Mouse (Mus musculus) A20 (cell line): ENCODE measurements around the gene Bms1.

ENCODE experiments used
- DNase-seq: peaks from one replicate; pipeline ENCODE4 v3.0.0-alpha.2; 2011; ENCODE audit warnings: low read depth, low spot score

Gene Bms1

GRCm38 (mm10) chr6:118419050-118419920 lies at the start of gene Bms1:
Bms1 (minus strand) TSS chr6:118419474.
- DNase-seq: peak; percentile 98

DNA sequence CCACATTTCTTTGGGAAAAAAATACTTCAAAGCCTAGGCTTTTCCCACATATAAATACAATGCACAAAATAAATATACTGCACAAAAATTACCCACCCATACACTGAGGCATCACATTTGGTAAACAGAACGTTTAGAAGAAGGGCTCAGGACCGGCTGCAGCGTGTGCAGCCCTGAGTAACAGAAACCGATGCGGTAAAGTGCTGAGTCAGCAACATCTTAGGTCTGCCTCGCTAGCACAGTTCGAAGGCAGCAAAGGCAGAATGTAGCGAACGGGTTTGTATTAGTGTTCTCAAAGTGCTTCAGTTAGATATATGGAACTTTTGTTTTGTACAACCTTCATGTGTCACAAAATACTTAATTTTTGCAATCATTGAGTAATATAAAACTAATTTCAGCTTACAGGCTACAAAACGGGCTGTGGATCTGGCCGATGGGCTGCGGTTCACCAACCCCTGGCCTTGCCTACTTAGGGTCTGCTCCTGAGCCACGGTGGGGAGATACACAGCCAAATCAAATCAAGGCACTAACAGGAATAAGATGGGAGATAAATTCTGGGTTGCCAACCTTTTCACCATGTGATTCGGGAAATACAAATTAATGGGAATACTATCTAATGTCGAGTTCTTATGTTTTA lies 42.9 kb upstream of the Bms1 start:
- no peak for DNase-seq

GRCm38 (mm10) chr6:118457726-118458125 lies 38.5 kb upstream of the Bms1 start:
- DNase-seq: no peak

GRCm38 (mm10) chr6:118455042-118455631 lies 35.9 kb upstream of the Bms1 start, which contains the start of gene Zfp248:
Zfp248 (minus strand) TSS chr6:118455528.
- DNase-seq: peak; percentile 85

- peak; percentile 5 for DNase-seq
Observed at GRCm38 (mm10) chr6:118454452-118454851, 35.2 kb upstream of the Bms1 start.

DNA sequence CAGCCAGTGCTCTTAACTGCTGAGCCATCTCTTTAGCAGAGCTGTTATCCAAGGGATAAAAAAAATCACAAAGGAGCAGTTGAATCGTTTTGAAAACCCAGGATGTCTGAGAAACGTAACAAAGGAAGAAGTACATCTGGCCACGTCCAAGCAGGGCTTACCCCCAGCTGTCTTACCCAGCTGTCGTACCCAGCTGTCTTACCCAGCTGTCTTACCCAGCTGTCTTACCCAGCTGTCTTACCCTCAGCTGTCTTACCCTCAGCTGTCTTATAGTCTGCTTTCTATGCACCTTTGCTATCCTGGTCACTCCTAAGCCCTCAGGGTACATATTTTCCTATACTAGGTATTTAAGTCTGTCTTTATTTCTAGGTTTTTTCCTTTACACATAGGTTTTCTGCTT lies 12.2 kb upstream of the Bms1 start:
- DNase-seq: no peak

GRCm38 (mm10) chr6:118426666-118427065 lies 7.4 kb upstream of the Bms1 start:
- DNase-seq: no peak

DNA sequence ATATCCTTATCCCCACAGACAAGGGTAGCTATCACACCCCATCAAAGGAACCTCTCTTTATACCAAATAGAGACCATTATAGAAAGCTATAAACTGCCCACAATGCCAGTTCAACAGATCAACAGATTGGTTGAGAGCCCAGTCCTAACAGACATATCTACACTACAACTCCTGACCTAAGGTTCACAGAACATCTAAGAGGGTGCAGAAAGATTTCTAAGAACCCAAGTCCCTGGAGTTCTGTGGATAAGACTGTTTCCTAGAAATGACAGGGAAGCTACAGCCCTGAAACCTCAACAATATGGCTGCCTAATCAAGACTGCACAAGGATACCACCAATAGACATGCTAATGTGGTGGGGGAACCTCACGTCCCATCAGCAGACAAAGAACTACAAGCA lies 8.8 kb downstream of the Bms1 start:
- no peak for DNase-seq

DNA sequence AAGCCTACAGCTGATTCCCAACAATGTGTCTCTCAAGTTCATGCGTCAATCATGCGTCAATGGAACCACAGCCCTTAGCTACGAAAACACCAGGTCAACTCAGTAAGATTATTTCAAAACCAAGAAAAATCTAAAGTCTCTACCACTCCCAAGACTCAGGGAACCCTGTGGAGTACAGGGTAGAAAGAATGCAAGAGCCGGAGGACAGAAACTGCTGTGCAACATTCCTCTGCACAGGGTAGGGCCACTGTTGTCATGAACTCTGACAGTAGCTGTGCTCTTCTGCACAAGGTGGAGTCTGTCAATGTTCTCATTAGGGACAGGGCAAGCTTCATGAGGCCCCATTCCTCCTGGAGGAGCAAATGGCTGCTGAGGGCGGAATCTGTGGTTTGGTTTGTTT lies 10.8 kb downstream of the Bms1 start:
- no peak for DNase-seq

DNA sequence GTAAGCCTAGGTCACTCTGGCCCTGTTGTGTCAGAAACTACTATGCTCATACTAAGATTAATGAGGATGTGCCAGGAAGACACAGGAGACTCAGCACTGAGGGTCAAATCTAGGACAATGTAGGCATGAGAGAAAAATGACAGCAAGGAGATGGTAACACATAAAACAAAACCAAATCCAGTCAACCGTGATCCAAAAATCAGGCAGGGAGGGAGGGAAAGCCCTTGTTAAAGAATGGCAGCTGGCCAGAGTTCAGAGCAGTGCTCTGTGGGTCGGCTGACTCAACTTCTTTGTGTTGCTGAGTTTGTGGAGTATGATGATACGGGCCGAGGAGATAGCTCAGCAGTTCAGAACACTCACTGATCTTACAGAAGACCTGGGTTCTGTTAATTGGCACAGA lies 12.9 kb downstream of the Bms1 start:
- DNase-seq: no peak

GRCm38 (mm10) chr6:118390746-118391145 lies 28.5 kb downstream of the Bms1 start:
- DNase-seq: no peak

DNA sequence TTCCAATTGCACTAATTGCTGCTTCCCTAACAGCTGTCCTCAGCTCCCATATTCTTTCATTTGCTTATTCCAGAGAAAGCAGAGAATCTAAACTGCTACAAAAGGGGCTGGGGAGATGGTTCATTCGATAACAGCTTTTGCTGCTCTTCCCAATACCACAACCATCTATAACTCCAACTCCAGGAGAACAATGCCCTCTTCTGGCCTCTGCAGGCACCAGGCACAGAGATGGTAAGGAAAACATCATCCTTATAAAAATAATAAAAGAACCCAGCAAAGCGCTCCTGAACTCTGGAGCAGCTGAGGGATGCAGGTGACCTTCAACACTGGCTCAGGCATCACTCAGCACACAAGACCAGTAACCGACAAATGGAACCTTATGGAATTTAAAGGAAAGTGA lies 33.3 kb downstream of the Bms1 start:
- DNase-seq: no peak

- peak; percentile 21 for DNase-seq
Observed at GRCm38 (mm10) chr6:118381234-118381633, 38.0 kb downstream of the Bms1 start.

GRCm38 (mm10) chr6:118380630-118381029 lies 38.6 kb downstream of the Bms1 start:
- no peak for DNase-seq

DNA sequence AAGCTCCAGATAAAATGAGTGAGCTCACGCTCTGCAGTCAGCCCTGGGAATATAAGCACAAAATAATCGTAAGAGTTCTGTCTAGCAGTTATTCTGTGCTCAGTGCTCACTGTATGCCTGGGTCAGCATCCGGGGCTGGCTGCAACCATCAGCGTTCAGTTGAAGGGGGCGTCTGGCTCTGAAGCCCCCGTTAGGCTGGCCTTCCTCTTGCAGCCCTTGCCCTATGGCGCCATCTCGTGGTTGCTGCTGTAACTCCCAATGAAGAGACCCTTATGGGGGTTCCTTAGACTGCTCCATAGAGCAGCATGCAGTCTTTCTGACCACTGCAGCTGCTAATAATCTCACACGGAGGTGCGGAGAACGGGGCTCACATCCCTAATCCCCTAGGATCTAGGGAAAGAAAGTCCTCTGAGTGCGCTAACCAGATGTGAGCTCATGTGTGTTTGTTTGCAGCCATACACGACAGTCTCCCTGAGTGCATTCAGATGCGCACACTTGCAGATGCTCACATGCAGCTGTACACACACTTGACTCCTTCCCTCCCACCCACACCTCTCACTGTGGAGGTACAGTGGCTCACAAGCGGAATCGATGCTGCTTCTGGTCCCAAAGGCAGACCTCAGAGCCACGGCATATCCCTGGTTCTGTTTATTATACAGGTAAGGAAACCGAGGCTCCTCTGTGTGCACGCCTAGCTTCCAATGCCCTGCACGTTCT lies 39.7 kb downstream of the Bms1 start:
- DNase-seq: peak; percentile 59

DNA sequence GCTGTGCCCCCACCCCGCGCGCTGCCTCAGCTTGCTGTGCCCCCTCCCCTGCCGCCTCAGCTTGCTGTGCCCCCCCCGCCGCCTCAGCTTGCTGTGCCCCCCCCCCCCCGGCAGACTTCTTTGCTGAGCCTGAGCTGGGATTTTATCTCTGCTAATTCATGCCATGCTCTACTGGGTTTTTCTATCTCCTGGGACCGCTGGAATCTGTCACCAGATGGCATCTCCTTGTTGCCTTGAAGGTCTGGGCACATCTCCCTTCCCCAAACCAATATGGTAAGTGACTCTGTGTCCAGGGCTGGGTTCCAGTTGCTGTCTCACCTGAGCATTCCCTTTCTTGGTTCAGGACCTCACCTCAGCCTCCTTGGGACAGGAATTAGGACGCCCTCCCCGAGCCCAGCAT lies 41.7 kb downstream of the Bms1 start:
- no peak for DNase-seq

DNA sequence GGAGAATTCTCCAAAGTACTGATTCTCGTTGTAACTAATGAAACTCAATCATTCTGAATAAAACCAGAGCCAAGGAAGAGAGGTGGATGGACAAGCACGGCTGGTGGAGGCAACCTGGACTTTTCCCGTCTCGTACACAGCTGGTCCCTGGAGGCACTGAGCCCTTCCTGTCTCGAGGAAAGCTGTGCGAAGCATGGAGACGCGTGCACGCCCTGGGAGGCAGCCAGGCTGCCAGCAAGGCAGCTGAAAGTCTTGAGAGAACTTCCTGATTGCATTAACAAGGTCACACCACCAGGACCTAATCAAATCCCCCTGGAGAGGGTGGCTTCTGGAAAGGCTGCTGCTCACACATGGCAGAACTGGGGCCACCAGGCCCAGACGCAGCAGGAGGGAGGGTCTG lies 43.3 kb downstream of the Bms1 start:
- DNase-seq: no peak

GRCm38 (mm10) chr6:118375457-118375856 lies 43.8 kb downstream of the Bms1 start:
- no peak for DNase-seq

GRCm38 (mm10) chr6:118375026-118375425 lies 44.2 kb downstream of the Bms1 start:
- DNase-seq: no peak

GRCm38 (mm10) chr6:118373294-118373693 lies 46.0 kb downstream of the Bms1 start:
- DNase-seq: peak; percentile 42

GRCm38 (mm10) chr6:118372794-118373193 lies 46.5 kb downstream of the Bms1 start:
- DNase-seq: no peak

GRCm38 (mm10) chr6:118367502-118367901 lies 51.8 kb downstream of the Bms1 start:
- no peak for DNase-seq
